Mouse (Mus musculus) liver, postnatal 0 days (tissue): ENCODE measurements around the gene Pde6b.

Experiments
- CTCF ChIP-seq: sonication (generic); IDR thresholded peaks from 2 replicates; pipeline ENCODE4 v1.5.1; 2016; ENCODE audit warnings: antibody characterized with exemption, low read depth
- EP300 ChIP-seq: IDR thresholded peaks from 2 replicates; pipeline ENCODE4 v1.6.1; 2016; ENCODE audit warnings: antibody characterized with exemption, low read depth, mild to moderate bottlenecking

DNA sequence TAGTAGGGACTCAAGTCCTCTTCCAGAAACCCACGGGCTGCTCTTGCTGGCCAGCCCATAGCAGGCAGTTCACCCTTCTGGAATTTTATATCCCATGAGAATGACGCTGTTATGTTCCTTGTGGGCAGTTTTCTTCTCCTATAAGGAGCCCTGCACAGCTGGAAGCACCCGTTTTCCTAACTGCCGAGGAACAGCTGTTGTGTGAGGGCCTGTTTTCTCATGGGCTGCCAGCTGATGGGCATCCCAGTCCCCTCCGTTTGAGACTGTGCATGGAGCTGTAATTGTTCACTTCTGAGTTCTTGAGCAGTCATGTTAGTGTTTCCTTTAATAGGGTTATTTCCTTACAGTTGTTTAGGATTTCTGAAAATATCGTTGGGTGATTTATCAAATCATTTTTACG, 81.4 kb downstream of the Pde6b start:
- TF ChIP-seq CTCF, result no peak
- TF ChIP-seq EP300, result no peak
